Comparison of ENCODE assay signal across 12 mouse cellular contexts in genomic region chr11:8688907-8689306, GRCm38 (mm10). TPM values are rescaled to one million over a fixed set of nuclear protein-coding genes. Genes with fewer than 3 reads are reported as not detected.
DNase-seq lines count a peak whose midpoint lies in the region; ATAC-seq lines count a peak whose summit lies in the region.
"Had no signal": no experiment of that assay in that cellular context is flagged by ENCODE, and none has a peak within 500 bp of the region (broad histone marks: within the 10 kb centered on the region; RNA-seq: fewer than 3 reads in every experiment).

No protein-coding gene starts in this region.

- 0 out of 2 replicates have a peak overlapping the region, but pooled peaks have one; percentile 3 for H3K27ac ChIP-seq in heart, embryonic 13.5 days (replicated peaks)
- H3K27ac ChIP-seq in neural tube, embryonic 11.5 days (ENCODE audit: low read depth, low read length): no peak overlapping the region
- peak overlapping the region; percentile 58 for H3K27ac ChIP-seq in liver, embryonic 15.5 days (replicated peaks)
- peak overlapping the region; percentile 3; the same call in 1 of the 2 replicates for H3K27ac ChIP-seq in stomach, embryonic 16.5 days (ENCODE audit: low read length)
- no peak overlapping the region for H3K27ac ChIP-seq in neural tube, embryonic 15.5 days (replicated peaks)
- H3K27ac ChIP-seq: embryonic facial prominence, embryonic 15.5 days; heart, adult 2 months; hindbrain, embryonic 13.5 days; midbrain, embryonic 15.5 days had no signal

- H3K4me2 ChIP-seq in heart, embryonic 13.5 days: no peak overlapping the region
- no peak overlapping the region for H3K4me2 ChIP-seq in neural tube, embryonic 11.5 days (ENCODE audit: low read depth)
- H3K4me2 ChIP-seq in liver, embryonic 15.5 days: no peak overlapping the region; the same call in 1 of the 2 replicates
- H3K4me2 ChIP-seq in stomach, embryonic 16.5 days (ENCODE audit: low read depth, low read length): no peak overlapping the region
- no peak overlapping the region for H3K4me2 ChIP-seq in neural tube, embryonic 15.5 days
- H3K4me2 ChIP-seq: embryonic facial prominence, embryonic 15.5 days; hindbrain, embryonic 13.5 days; midbrain, embryonic 15.5 days had no signal

- H3K36me3 ChIP-seq in heart, embryonic 13.5 days: no peaks in the 10 kb centered on the region
- H3K36me3 ChIP-seq in neural tube, embryonic 11.5 days (ENCODE audit: control insufficient read depth, insufficient read depth, low read length): no peaks in the 10 kb centered on the region
- H3K36me3 ChIP-seq in liver, embryonic 15.5 days (replicated peaks): no peaks in the 10 kb centered on the region
- no peaks in the 10 kb centered on the region for H3K36me3 ChIP-seq in stomach, embryonic 16.5 days (ENCODE audit: control insufficient read depth, insufficient read depth, low read length)
- H3K36me3 ChIP-seq in neural tube, embryonic 15.5 days: no peaks in the 10 kb centered on the region
- H3K36me3 ChIP-seq: embryonic facial prominence, embryonic 15.5 days; hindbrain, embryonic 13.5 days; midbrain, embryonic 15.5 days had no signal

- no peak for ATAC-seq in heart, embryonic 13.5 days (ENCODE audit: extremely low read depth, insufficient number of reproducible peaks, low FRiP score, low TSS enrichment)
- ATAC-seq in neural tube, embryonic 11.5 days (ENCODE audit: insufficient read depth, low FRiP score, low TSS enrichment): no peak
- no peak for ATAC-seq in liver, embryonic 15.5 days (ENCODE audit: insufficient read depth)
- ATAC-seq in stomach, embryonic 16.5 days (ENCODE audit: insufficient read depth, low FRiP score): peak; percentile 23; the same call in 1 of the 2 replicates
- ATAC-seq in neural tube, embryonic 15.5 days (ENCODE audit: low FRiP score): no peak
- ATAC-seq: midbrain, embryonic 15.5 days had no signal

- WGBS in heart, embryonic 13.5 days: 83% methylated on average over 8 of the region's 8 CpGs
- WGBS in neural tube, embryonic 11.5 days: 92% methylated on average over 8 of the region's 8 CpGs
- 40% methylated on average over 8 of the region's 8 CpGs for WGBS in liver, embryonic 15.5 days (ENCODE audit: insufficient replicate concordance)
- WGBS in stomach, embryonic 16.5 days: 86% methylated on average over 8 of the region's 8 CpGs
- 94% methylated on average over 8 of the region's 8 CpGs for WGBS in neural tube, embryonic 15.5 days

- peaks cover 27% of the 10 kb centered on the region for H3K4me1 ChIP-seq in heart, embryonic 13.5 days
- H3K4me1 ChIP-seq in neural tube, embryonic 11.5 days (ENCODE audit: control insufficient read depth, insufficient read depth, low read length): peaks cover 14% of the 10 kb centered on the region; the same call in 1 of the 2 replicates
- H3K4me1 ChIP-seq in liver, embryonic 15.5 days (replicated peaks): peaks cover 14% of the 10 kb centered on the region; the same call in 1 of the 2 replicates
- H3K4me1 ChIP-seq in stomach, embryonic 16.5 days (ENCODE audit: control insufficient read depth, insufficient read depth, low read length): peaks cover 28% of the 10 kb centered on the region
- peaks cover 22% of the 10 kb centered on the region for H3K4me1 ChIP-seq in neural tube, embryonic 15.5 days

- no peak for DNase-seq in heart, postnatal 36 days
- DNase-seq in neural tube, embryonic 11.5 days (ENCODE audit: low spot score): peak; percentile 5
- no peak for DNase-seq in neural tube, embryonic 10.5 days (ENCODE audit: extremely low spot score, low spot score)
- DNase-seq in T-cell, adult 2 months (ENCODE audit: low spot score): no peak

- intact Hi-C loops in heart, postnatal 36 days (cut with DNase I): no loop called here

- H3K27me3 ChIP-seq in heart, embryonic 13.5 days (replicated peaks): no peaks in the 10 kb centered on the region
- no peaks in the 10 kb centered on the region for H3K27me3 ChIP-seq in neural tube, embryonic 11.5 days (ENCODE audit: control insufficient read depth, insufficient read depth, low read length)
- H3K27me3 ChIP-seq in liver, embryonic 15.5 days: no peaks in the 10 kb centered on the region
- H3K27me3 ChIP-seq in stomach, embryonic 16.5 days (ENCODE audit: control insufficient read depth, insufficient read depth, low read length): no peaks in the 10 kb centered on the region
- H3K27me3 ChIP-seq in neural tube, embryonic 15.5 days (replicated peaks): no peaks in the 10 kb centered on the region
- H3K27me3 ChIP-seq: embryonic facial prominence, embryonic 15.5 days; hindbrain, embryonic 13.5 days; midbrain, embryonic 15.5 days had no signal

- H3K4me3 ChIP-seq in heart, embryonic 13.5 days: no peak overlapping the region
- no peak overlapping the region for H3K4me3 ChIP-seq in neural tube, embryonic 11.5 days (ENCODE audit: low read depth, low read length)
- H3K4me3 ChIP-seq in liver, embryonic 15.5 days (replicated peaks): no peak overlapping the region
- H3K4me3 ChIP-seq in stomach, embryonic 16.5 days (replicated peaks; ENCODE audit: low read length): no peak overlapping the region
- no peak overlapping the region for H3K4me3 ChIP-seq in neural tube, embryonic 15.5 days (replicated peaks)
- H3K4me3 ChIP-seq: embryonic facial prominence, embryonic 15.5 days; heart, adult 2 months; hindbrain, embryonic 13.5 days; midbrain, embryonic 15.5 days had no signal

- H3K9ac ChIP-seq in heart, embryonic 13.5 days: no peak overlapping the region
- H3K9ac ChIP-seq in neural tube, embryonic 11.5 days (ENCODE audit: low read length): no peak overlapping the region
- no peak overlapping the region for H3K9ac ChIP-seq in liver, embryonic 15.5 days
- no peak overlapping the region for H3K9ac ChIP-seq in stomach, embryonic 16.5 days (ENCODE audit: low read length)
- H3K9ac ChIP-seq in neural tube, embryonic 15.5 days (replicated peaks): no peak overlapping the region
- H3K9ac ChIP-seq: embryonic facial prominence, embryonic 15.5 days; hindbrain, embryonic 13.5 days; midbrain, embryonic 15.5 days had no signal

- H3K9me3 ChIP-seq in heart, embryonic 13.5 days: no peaks in the 10 kb centered on the region
- no peaks in the 10 kb centered on the region for H3K9me3 ChIP-seq in neural tube, embryonic 11.5 days (ENCODE audit: control insufficient read depth, low read length)
- no peaks in the 10 kb centered on the region for H3K9me3 ChIP-seq in liver, embryonic 15.5 days (replicated peaks)
- no peaks in the 10 kb centered on the region for H3K9me3 ChIP-seq in stomach, embryonic 16.5 days (replicated peaks; ENCODE audit: control insufficient read depth, low read length)
- H3K9me3 ChIP-seq in neural tube, embryonic 15.5 days (replicated peaks): no peaks in the 10 kb centered on the region
- H3K9me3 ChIP-seq: embryonic facial prominence, embryonic 15.5 days; hindbrain, embryonic 13.5 days; midbrain, embryonic 15.5 days had no signal

RNA-seq across cellular contexts. Expression of gene Tns3, which starts 24.6 kb away (rescaled TPM):
- 14.5 and 15.2 TPM in 2 replicates for polyA plus RNA-seq in heart, embryonic 13.5 days (2015; fragmentation: Nextera tagmentation; extraction: Ambion mirVana)
- total RNA-seq in heart, postnatal 36 days (2021): 10 to 100 TPM; 18.9 to 24.0 TPM
- polyA plus RNA-seq in neural tube, embryonic 11.5 days (2014; fragmentation: Nextera tagmentation; extraction: Ambion mirVana): 10.1 and 11.7 TPM in 2 replicates
- polyA plus RNA-seq in liver, embryonic 15.5 days (2015; fragmentation: Nextera tagmentation; extraction: Ambion mirVana): 3.4 and 3.8 TPM in 2 replicates
- 28.0 and 30.4 TPM in 2 replicates for polyA plus RNA-seq in stomach, embryonic 16.5 days (2015; fragmentation: Nextera tagmentation; extraction: Ambion mirVana)
- polyA plus RNA-seq in neural tube, embryonic 15.5 days (2015; fragmentation: Nextera tagmentation; extraction: Ambion mirVana): 7.6 and 11.1 TPM in 2 replicates

Comparison
In these comparisons a context has a peak if more than half of its experiments do, and no peak if none do; other contexts are left out.
1. H3K27ac ChIP-seq: peak in heart, embryonic 13.5 days (single experiment), liver, embryonic 15.5 days (single experiment) and stomach, embryonic 16.5 days (single experiment); none in neural tube, embryonic 11.5 days (single experiment) and neural tube, embryonic 15.5 days (single experiment).